Mouse (Mus musculus): ENCODE measurements around the gene Card10. TPM values are rescaled to one million over a fixed set of nuclear protein-coding genes. Genes with fewer than 3 reads are reported as not detected.
"Not testable (repeated sequence)": the region's sequence is repeated elsewhere in the genome, so short reads cannot be mapped to it uniquely, and the experiment has no call there.

Card10 gene
- total RNA-seq, 1 experiment: 5.0 TPM

DNA sequence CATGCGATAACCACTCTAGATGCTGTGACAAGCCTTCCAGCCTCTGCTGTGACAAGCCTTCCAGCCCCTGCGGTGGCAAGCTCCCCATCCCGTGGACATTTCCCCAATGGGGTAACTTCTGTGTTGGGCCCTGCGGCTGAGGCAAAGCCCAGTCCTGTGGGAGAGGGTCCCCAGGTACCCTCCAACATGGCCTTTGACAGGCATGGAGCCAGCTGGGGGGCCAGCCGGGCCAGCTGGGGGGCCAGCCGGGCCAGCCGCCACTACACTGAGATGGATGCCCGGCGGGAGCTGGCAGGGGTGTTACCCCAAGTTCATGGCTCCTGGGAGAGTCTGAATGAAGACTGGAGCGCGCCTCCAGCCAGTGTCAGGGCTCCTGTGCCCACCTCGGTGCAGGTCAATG is 46.6 kb upstream of the Card10 start:
- H3K4me1 ChIP-seq (ENCODE audit: control insufficient read depth in 2 of 2, insufficient read depth in 2 of 2, low read length in 2 of 2, poor library complexity in 1 of 2): peaks cover 2 to 37% of the 10 kb centered on the region in 2 experiments; a peak in 2 of 4 replicates

DNA sequence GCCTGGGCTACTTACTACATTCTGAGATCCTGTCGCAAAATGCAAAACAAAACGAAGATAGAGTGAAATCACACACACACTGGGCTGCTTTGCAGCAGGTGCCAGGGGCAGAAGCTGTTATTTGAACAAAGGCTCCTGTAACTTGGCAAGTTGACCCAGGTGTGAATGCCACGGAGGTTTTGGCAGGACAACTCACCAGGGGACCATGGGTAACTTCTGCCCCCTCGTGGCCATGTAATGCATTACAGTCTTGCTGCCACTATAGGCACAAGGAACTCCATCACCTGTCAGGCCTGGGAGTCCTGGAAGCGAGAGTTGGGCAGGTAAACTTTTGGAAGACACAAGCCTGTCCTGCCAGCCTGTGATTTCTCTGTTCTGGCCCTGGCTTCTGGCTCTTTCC is 45.6 kb upstream of the Card10 start:
- Histone ChIP-seq H3K4me3 (ENCODE audit: insufficient read depth in 1 of 2, low read depth in 1 of 2, low read length in 2 of 2, poor library complexity in 1 of 2, severe bottlenecking in 1 of 2) (no peak overlapping the region), H3K36me3 (ENCODE audit: control insufficient read depth, insufficient read depth, low read length, poor library complexity, severe bottlenecking) (no peaks in the 10 kb centered on the region), H3K9ac (ENCODE audit: insufficient read depth, low read depth, low read length, poor library complexity, severe bottlenecking) (no peak overlapping the region), H3K27ac (ENCODE audit: insufficient read depth, low read depth, low read length, poor library complexity, severe bottlenecking) (no peak overlapping the region), H3K4me1 (ENCODE audit: control insufficient read depth in 2 of 2, insufficient read depth in 2 of 2, low read length in 2 of 2, poor library complexity in 1 of 2) (peaks cover 2 to 42% of the 10 kb centered on the region in 2 experiments; a peak in 3 of 4 replicates), H3K9me3 (ENCODE audit: control insufficient read depth, insufficient read depth, low read depth, low read length) (no peaks in the 10 kb centered on the region)
- no peak for TF ChIP-seq MAFK (IDR thresholded peaks at IDR 0.05; ENCODE audit: insufficient read depth, low read depth, low read length)
- TF ChIP-seq ZC3H11A (IDR thresholded peaks at IDR 0.05; ENCODE audit: borderline replicate concordance, low read depth, low read length): peak; percentile 54; the same call in 1 of the 2 replicates
- TF ChIP-seq HCFC1 (IDR thresholded peaks at IDR 0.05; ENCODE audit: borderline replicate concordance, insufficient read depth, low read length): no peak
- DNase-seq (ENCODE audit: low read depth, low spot score): peak; percentile 81
- in situ Hi-C loops (cut with MboI; ENCODE audit: low sequenced_read_pairs in 2 of 2, unreplicated experiment in 2 of 2): no loop called here

More for the DNA sequence above, 46.6 kb upstream of the Card10 start:
- no peak overlapping the region for H3K9ac ChIP-seq (ENCODE audit: insufficient read depth, low read depth, low read length, poor library complexity, severe bottlenecking)
- TF ChIP-seq HCFC1 (IDR thresholded peaks at IDR 0.05; ENCODE audit: borderline replicate concordance, insufficient read depth, low read length) (no peak), ZC3H11A (IDR thresholded peaks at IDR 0.05; ENCODE audit: borderline replicate concordance, low read depth, low read length) (no peak), CHD2 (IDR thresholded peaks at IDR 0.05; ENCODE audit: low read depth, low read length) (no peak), ZNF384 (IDR thresholded peaks at IDR 0.05; ENCODE audit: low read depth, low read length) (no peak), MAFK (IDR thresholded peaks at IDR 0.05; ENCODE audit: insufficient read depth, low read depth, low read length) (no peak)
- no peak for DNase-seq (ENCODE audit: low read depth, low spot score)
- no peak overlapping the region for H3K4me3 ChIP-seq (ENCODE audit: insufficient read depth in 1 of 2, low read depth in 1 of 2, low read length in 2 of 2, poor library complexity in 1 of 2, severe bottlenecking in 1 of 2)
- H3K27ac ChIP-seq (ENCODE audit: insufficient read depth, low read depth, low read length, poor library complexity, severe bottlenecking): no peak overlapping the region
- no peaks in the 10 kb centered on the region for H3K36me3 ChIP-seq (ENCODE audit: control insufficient read depth, insufficient read depth, low read length, poor library complexity, severe bottlenecking)
- in situ Hi-C loops (cut with MboI; ENCODE audit: low sequenced_read_pairs in 2 of 2, unreplicated experiment in 2 of 2): no loop called here
- H3K9me3 ChIP-seq (ENCODE audit: control insufficient read depth, insufficient read depth, low read depth, low read length): no peaks in the 10 kb centered on the region

DNA sequence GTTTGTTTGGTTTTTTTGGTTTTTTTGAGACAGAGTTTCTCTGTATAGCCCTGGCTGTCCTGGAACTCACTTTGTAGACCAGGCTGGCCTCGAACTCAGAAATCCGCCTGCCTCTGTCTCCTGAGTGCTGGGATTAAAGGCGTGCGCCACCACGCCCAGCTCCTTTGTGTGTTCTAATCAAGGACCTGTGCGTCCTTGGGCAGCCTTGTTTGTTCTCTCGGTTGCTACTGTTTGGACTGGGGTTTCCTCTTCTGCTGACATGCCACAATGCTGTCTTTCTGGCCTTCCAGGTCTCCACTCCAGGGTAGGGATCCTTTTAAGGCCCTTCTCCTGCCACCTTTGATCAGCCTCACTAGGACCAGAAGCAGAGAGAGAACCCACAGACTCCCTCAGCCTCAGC is 44.0 kb upstream of the Card10 start:
- H3K4me3 ChIP-seq (ENCODE audit: insufficient read depth in 1 of 2, low read depth in 1 of 2, low read length in 2 of 2, poor library complexity in 1 of 2, severe bottlenecking in 1 of 2); in situ Hi-C loops (cut with MboI; ENCODE audit: low sequenced_read_pairs in 2 of 2, unreplicated experiment in 2 of 2); H3K27ac ChIP-seq (ENCODE audit: insufficient read depth, low read depth, low read length, poor library complexity, severe bottlenecking); H3K9me3 ChIP-seq (ENCODE audit: control insufficient read depth, insufficient read depth, low read depth, low read length); DNase-seq (ENCODE audit: low read depth, low spot score); H3K9ac ChIP-seq (ENCODE audit: insufficient read depth, low read depth, low read length, poor library complexity, severe bottlenecking); H3K36me3 ChIP-seq (ENCODE audit: control insufficient read depth, insufficient read depth, low read length, poor library complexity, severe bottlenecking): not testable (repeated sequence)
- H3K4me1 ChIP-seq (ENCODE audit: control insufficient read depth in 2 of 2, insufficient read depth in 2 of 2, low read length in 2 of 2, poor library complexity in 1 of 2): peaks cover 7 to 42% of the 10 kb centered on the region in 2 experiments; a peak in 3 of 4 replicates

DNA sequence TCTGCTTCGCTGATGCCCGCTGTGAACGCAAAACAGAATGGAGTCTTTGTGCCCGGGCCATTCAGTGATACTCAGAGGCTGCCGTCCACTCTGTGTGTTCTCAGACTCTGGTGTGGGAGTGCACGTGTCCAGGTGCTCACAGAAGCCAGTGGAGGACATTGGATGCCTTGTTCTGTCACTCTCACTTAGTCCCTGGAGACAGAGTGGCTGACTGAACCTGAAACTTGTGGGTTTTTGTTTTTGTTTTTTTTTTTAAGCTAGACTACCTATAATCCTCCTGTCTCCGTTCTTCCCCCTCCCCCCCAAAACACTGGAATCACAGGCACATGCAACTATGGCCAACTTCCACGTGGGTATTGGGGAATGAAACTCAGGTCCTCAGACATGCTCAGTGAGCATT is 43.5 kb upstream of the Card10 start:
- TF ChIP-seq CHD2 (IDR thresholded peaks at IDR 0.05; ENCODE audit: low read depth, low read length): no peak
- TF ChIP-seq ZNF384 (IDR thresholded peaks at IDR 0.05; ENCODE audit: low read depth, low read length): no peak
- no peak for TF ChIP-seq HCFC1 (IDR thresholded peaks at IDR 0.05; ENCODE audit: borderline replicate concordance, insufficient read depth, low read length)
- no peak for TF ChIP-seq ZC3H11A (IDR thresholded peaks at IDR 0.05; ENCODE audit: borderline replicate concordance, low read depth, low read length)
- TF ChIP-seq MAFK (IDR thresholded peaks at IDR 0.05; ENCODE audit: insufficient read depth, low read depth, low read length): no peak
- Histone ChIP-seq H3K4me1 (ENCODE audit: control insufficient read depth in 2 of 2, insufficient read depth in 2 of 2, low read length in 2 of 2, poor library complexity in 1 of 2) (peaks cover 7 to 38% of the 10 kb centered on the region in 2 experiments; a peak in 3 of 4 replicates), H3K27ac (ENCODE audit: insufficient read depth, low read depth, low read length, poor library complexity, severe bottlenecking) (no peak overlapping the region), H3K9ac (ENCODE audit: insufficient read depth, low read depth, low read length, poor library complexity, severe bottlenecking) (no peak overlapping the region), H3K4me3 (ENCODE audit: insufficient read depth in 1 of 2, low read depth in 1 of 2, low read length in 2 of 2, poor library complexity in 1 of 2, severe bottlenecking in 1 of 2) (no peak overlapping the region), H3K36me3 (ENCODE audit: control insufficient read depth, insufficient read depth, low read length, poor library complexity, severe bottlenecking) (no peaks in the 10 kb centered on the region), H3K9me3 (ENCODE audit: control insufficient read depth, insufficient read depth, low read depth, low read length) (no peaks in the 10 kb centered on the region)
- DNase-seq (ENCODE audit: low read depth, low spot score): no peak
- in situ Hi-C loops (cut with MboI; ENCODE audit: low sequenced_read_pairs in 2 of 2, unreplicated experiment in 2 of 2): no loop called here

GRCm38 (mm10) chr15:78845867-78846266 is 43.0 kb upstream of the Card10 start:
- TF ChIP-seq ZC3H11A (IDR thresholded peaks at IDR 0.05; ENCODE audit: borderline replicate concordance, low read depth, low read length) (no peak), CHD2 (IDR thresholded peaks at IDR 0.05; ENCODE audit: low read depth, low read length) (no peak), MAFK (IDR thresholded peaks at IDR 0.05; ENCODE audit: insufficient read depth, low read depth, low read length) (no peak), HCFC1 (IDR thresholded peaks at IDR 0.05; ENCODE audit: borderline replicate concordance, insufficient read depth, low read length) (no peak), ZNF384 (IDR thresholded peaks at IDR 0.05; ENCODE audit: low read depth, low read length) (no peak)
- H3K27ac ChIP-seq (ENCODE audit: insufficient read depth, low read depth, low read length, poor library complexity, severe bottlenecking): no peak overlapping the region
- no peaks in the 10 kb centered on the region for H3K36me3 ChIP-seq (ENCODE audit: control insufficient read depth, insufficient read depth, low read length, poor library complexity, severe bottlenecking)
- H3K9me3 ChIP-seq (ENCODE audit: control insufficient read depth, insufficient read depth, low read depth, low read length): no peaks in the 10 kb centered on the region
- in situ Hi-C loops (cut with MboI; ENCODE audit: low sequenced_read_pairs in 2 of 2, unreplicated experiment in 2 of 2): no loop called here
- peaks cover 7 to 33% of the 10 kb centered on the region in 2 experiments; a peak in 2 of 4 replicates for H3K4me1 ChIP-seq (ENCODE audit: control insufficient read depth in 2 of 2, insufficient read depth in 2 of 2, low read length in 2 of 2, poor library complexity in 1 of 2)
- no peak for DNase-seq (ENCODE audit: low read depth, low spot score)
- no peak overlapping the region for H3K4me3 ChIP-seq (ENCODE audit: insufficient read depth in 1 of 2, low read depth in 1 of 2, low read length in 2 of 2, poor library complexity in 1 of 2, severe bottlenecking in 1 of 2)
- H3K9ac ChIP-seq (ENCODE audit: insufficient read depth, low read depth, low read length, poor library complexity, severe bottlenecking): no peak overlapping the region
